Mouse (Mus musculus) hindbrain, embryonic 14.5 days (tissue): ENCODE measurements around the gene Nanos3. TPM values are rescaled to one million over a fixed set of nuclear protein-coding genes. Genes with fewer than 3 reads are reported as not detected.
A peak's percentile ranks its signal among the peaks of the same experiment; 100 is the strongest.

Experiments
- ATAC-seq: fragments of 200-750 bp; cut with Nextera tagmentation; 2 replicates; pipeline ENCODE4 v1.8.0; 2017; ENCODE audit warnings: moderate number of reproducible peaks, mild to moderate bottlenecking, moderate TSS enrichment, moderate library complexity; ENCODE audit not compliant: low FRiP score
- DNase-seq: peaks from one replicate; pipeline ENCODE4 v3.0.0-alpha.2; 2015; ENCODE audit warnings: low spot score
- H3K27ac ChIP-seq: fragments of 300-500 bp; sonication (generic); 2 replicates; pipeline ENCODE4 v1.5.1; 2014; ENCODE audit warnings: mild to moderate bottlenecking, moderate library complexity
- H3K27me3 ChIP-seq: fragments of 300-500 bp; sonication (generic); 2 replicates; pipeline ENCODE4 v1.6.1; 2014; ENCODE audit warnings: mild to moderate bottlenecking, low read length, mixed read lengths; ENCODE audit not compliant: control insufficient read depth, insufficient read depth
- H3K36me3 ChIP-seq: fragments of 300-500 bp; sonication (generic); replicated peaks from 2 replicates; pipeline ENCODE4 v1.6.1; 2014; ENCODE audit not compliant: control insufficient read depth, insufficient read depth
- H3K4me1 ChIP-seq: fragments of 300-500 bp; sonication (generic); replicated peaks from 2 replicates; pipeline ENCODE4 v1.6.1; 2014; ENCODE audit warnings: antibody characterized with exemption, low read length, mixed read lengths; ENCODE audit not compliant: control insufficient read depth, insufficient read depth
- H3K4me2 ChIP-seq: fragments of 300-500 bp; sonication (generic); replicated peaks from 2 replicates; pipeline ENCODE4 v1.6.1; 2014; ENCODE audit warnings: mild to moderate bottlenecking, moderate library complexity
- H3K4me3 ChIP-seq: fragments of 300-500 bp; sonication (generic); replicated peaks from 2 replicates; pipeline ENCODE4 v1.5.1; 2014; ENCODE audit warnings: mild to moderate bottlenecking, low read length
- H3K9ac ChIP-seq: fragments of 300-500 bp; sonication (generic); 2 replicates; pipeline ENCODE4 v1.6.1; 2014
- H3K9me3 ChIP-seq: fragments of 300-500 bp; sonication (generic); 2 replicates; pipeline ENCODE4 v1.6.1; 2016; ENCODE audit warnings: low read length; ENCODE audit not compliant: control insufficient read depth
- WGBS: fragments of 180-500 bp; shearing (Covaris S2); extraction: QIAGEN DNeasy Blood & Tissue Kit; methylation state at CpG from one replicate; pipeline ENCODE4 v1.1.7; 2014; 5-methylcytosine and 5-hydroxymethylcytosine counted together
- polyA plus RNA-seq: library from polyadenylated mRNA; unstranded; fragments of >200 nt; fragmentation: Nextera tagmentation; extraction: Ambion mirVana; gene quantifications from 2 replicates; pipeline ENCODE4 v1.2.1, GENCODE M21; 2014

Gene Nanos3
- polyA plus RNA-seq, 1 experiment from 2014 or later = 10.4 TPM

DNA sequence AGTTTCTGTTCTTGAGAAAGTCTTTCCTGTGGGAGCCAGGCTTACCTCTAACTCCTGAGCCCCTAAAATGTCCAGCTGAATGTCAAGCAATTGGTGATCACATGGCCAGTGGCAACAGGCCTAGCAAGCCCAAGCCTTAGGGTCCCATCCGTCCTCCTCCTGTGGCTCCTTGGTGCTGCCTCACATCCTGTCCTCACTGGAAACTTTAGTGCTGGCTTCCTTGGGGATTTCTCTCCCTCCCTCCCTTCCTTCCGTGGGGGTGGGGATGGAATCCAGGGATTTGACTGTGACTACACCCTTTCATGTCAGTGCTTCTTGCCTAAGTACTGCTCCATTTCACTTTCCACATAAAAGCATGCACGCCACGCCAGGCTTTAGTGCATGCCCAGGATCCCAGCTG, 4.6 kb upstream of the Nanos3 start:
- Histone ChIP-seq H3K4me1 (peaks cover 6% of the 10 kb centered on the region; the same call in 1 of the 2 replicates), H3K9me3 (no peaks in the 10 kb centered on the region), H3K4me3 (no peak overlapping the region), H3K4me2 (no peak overlapping the region), H3K27me3 (no peaks in the 10 kb centered on the region), H3K9ac (no peak overlapping the region), H3K36me3 (no peaks in the 10 kb centered on the region), H3K27ac (no peak overlapping the region)
- DNase-seq (no peak), ATAC-seq (no peak)
- 66% methylated on average over 4 of the region's 4 CpGs for WGBS

GRCm38 (mm10) chr8:84188671-84189070, 3.7 kb upstream of the Nanos3 start:
- Histone ChIP-seq H3K27ac (no peak overlapping the region), H3K9me3 (no peaks in the 10 kb centered on the region), H3K4me3 (no peak overlapping the region), H3K36me3 (no peaks in the 10 kb centered on the region), H3K4me1 (peaks cover 11% of the 10 kb centered on the region; the same call in 1 of the 2 replicates), H3K9ac (no peak overlapping the region), H3K4me2 (no peak overlapping the region), H3K27me3 (no peaks in the 10 kb centered on the region)
- WGBS = 89% methylated on average over 10 of the region's 10 CpGs
- DNase-seq = no peak
- no peak for ATAC-seq

DNA sequence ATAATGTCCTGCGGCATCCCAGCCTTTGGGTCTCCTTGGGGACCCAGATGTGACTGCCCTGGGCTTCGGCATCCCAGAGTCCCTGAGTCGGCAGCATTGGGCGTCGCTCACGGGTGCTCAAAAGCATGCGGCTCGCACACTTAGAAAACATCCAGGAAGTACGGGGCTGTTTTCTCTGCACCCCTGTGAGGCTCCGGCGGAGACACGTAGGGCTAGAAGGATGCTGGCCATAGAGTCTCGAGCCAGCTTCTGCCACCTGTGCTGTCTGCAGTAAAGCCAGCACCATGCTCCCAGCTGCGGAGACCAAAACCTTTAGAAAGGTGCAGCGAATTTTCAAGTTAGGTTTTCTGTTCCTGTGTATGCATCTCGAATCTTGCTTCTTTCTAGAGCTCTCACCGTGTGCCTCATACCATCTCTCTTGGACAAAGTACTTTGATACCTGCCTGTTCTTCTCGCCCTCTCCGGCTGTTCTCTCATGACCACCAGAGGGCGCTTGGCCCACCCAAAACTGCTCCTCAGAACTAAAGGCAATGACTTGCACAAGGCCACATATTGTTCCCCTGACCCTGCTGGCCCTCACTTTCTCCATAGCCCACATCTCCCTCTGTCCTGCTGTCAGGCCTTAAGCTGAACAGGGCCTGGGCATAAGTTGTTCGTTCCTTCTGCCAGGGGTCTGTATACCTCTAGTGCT, 2.2 kb upstream of the Nanos3 start:
- DNase-seq = peak; percentile 47

GRCm38 (mm10) chr8:84186547-84186946, 1.5 kb upstream of the Nanos3 start:
- Histone ChIP-seq H3K9me3 (no peaks in the 10 kb centered on the region), H3K9ac (peak overlapping the region; percentile 32; the same call in 1 of the 2 replicates), H3K4me1 (peaks cover 23% of the 10 kb centered on the region), H3K27me3 (no peaks in the 10 kb centered on the region), H3K36me3 (no peaks in the 10 kb centered on the region), H3K27ac (no peak overlapping the region), H3K4me3 (peak overlapping the region; percentile 22; the same call in 1 of the 2 replicates), H3K4me2 (peak overlapping the region; percentile 59)
- ATAC-seq (no peak), DNase-seq (peak; percentile 83)
- WGBS = 2% methylated on average over 12 of the region's 12 CpGs

More for the DNA sequence above, 2.2 kb upstream of the Nanos3 start:
- Histone ChIP-seq H3K36me3 (no peaks in the 10 kb centered on the region), H3K4me3 (peak overlapping the region; percentile 22; the same call in 1 of the 2 replicates), H3K27me3 (no peaks in the 10 kb centered on the region), H3K4me1 (peaks cover 17% of the 10 kb centered on the region), H3K9me3 (no peaks in the 10 kb centered on the region), H3K9ac (peak overlapping the region; percentile 32; the same call in 1 of the 2 replicates), H3K4me2 (peak overlapping the region; percentile 59), H3K27ac (no peak overlapping the region)
- WGBS = 5% methylated on average over 21 of the region's 21 CpGs
- ATAC-seq = no peak

DNA sequence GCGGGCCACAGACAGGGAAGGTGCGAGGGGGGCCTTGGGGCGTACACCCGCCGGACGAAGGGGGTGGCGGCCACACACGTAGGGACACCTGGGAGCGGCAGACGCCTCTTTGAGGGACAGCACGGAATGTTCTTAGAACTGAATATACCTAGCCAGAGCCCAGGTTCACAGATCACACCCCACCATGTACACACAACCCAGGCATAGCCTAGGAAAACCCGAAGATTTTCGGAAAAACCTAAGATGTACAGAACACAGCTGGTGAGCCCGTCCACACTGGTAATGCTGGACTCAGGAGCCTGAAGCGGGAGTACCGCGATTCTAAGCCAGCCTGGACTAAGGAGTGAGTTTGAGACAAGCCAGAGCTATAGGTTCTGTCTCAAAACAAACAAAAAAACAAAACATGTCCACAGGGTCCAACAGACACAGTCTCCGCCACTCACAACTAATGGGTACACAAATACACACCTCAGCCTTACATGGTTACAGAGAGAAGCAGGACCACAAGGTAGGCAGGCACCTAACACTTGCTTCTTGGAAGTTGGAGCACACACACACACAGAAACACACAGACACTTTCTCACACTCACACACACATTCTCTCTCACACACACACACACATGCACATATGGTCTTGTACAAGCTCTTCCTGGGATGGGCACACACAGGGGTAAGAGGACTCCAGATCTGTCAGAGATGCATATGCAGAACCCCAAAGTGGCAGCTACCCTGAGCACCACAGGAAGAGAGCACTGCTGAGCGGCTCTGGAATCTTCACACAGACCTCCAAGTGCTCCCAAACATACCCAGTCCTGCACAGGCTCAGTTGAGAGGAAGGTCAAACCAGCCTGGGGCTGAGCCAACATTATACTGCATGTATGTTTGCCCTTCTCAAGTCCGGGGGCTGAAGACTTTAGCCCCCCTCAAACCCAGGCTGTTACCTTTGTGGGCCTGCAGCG, 653 bp downstream of the Nanos3 start:
- Histone ChIP-seq H3K9ac (peak overlapping the region; percentile 100), H3K36me3 (no peaks in the 10 kb centered on the region), H3K4me3 (peak overlapping the region; percentile 91), H3K27ac (peak overlapping the region; percentile 97), H3K4me1 (peaks cover 45% of the 10 kb centered on the region), H3K4me2 (peak overlapping the region; percentile 83), H3K27me3 (no peaks in the 10 kb centered on the region), H3K9me3 (no peaks in the 10 kb centered on the region)
- ATAC-seq (peak; percentile 5; the same call in 1 of the 2 replicates), DNase-seq (peak; percentile 41)
- 17% methylated on average over 21 of the region's 21 CpGs for WGBS

GRCm38 (mm10) chr8:84183261-84184084, 1.5 kb downstream of the Nanos3 start:
- H3K4me1 ChIP-seq = peaks cover 54% of the 10 kb centered on the region
- WGBS = 1% methylated on average over 69 of the region's 87 CpGs

DNA sequence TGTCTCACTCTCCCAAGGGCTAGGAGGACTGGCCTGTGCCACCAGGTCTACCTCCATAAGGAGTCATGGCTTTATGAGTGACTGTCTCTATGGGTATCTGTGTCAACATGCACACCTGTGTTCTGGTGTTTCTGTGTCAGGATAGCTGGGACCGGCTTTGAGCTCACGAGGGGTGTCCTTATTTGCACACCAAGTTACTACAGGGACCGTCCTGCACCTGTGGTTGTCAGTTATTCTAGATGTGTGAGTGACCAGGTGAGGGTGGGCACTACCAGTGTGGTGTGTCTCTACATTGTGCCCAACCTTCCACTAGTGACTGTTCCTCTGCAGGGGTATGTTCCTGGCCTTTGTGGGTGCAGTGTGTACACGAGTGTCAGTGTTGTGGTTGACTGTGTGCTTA, 2.2 kb downstream of the Nanos3 start:
- no peaks in the 10 kb centered on the region for H3K9me3 ChIP-seq
- H3K27ac ChIP-seq = peak overlapping the region; percentile 97
- no peaks in the 10 kb centered on the region for H3K27me3 ChIP-seq
- peak overlapping the region; percentile 100 for H3K9ac ChIP-seq
- H3K4me1 ChIP-seq = peaks cover 55% of the 10 kb centered on the region
- peak overlapping the region; percentile 83 for H3K4me2 ChIP-seq
- H3K36me3 ChIP-seq = 0 out of 2 replicates have a peak, but pooled peaks cover 5% of the 10 kb centered on the region
- 46% methylated on average over 4 of the region's 4 CpGs for WGBS
- DNase-seq = no peak
- peak overlapping the region; percentile 91 for H3K4me3 ChIP-seq
- no peak for ATAC-seq

More at GRCm38 (mm10) chr8:84183261-84184084, 1.5 kb downstream of the Nanos3 start:
- Histone ChIP-seq H3K27me3 (no peaks in the 10 kb centered on the region), H3K27ac (peak overlapping the region; percentile 97), H3K9me3 (no peaks in the 10 kb centered on the region), H3K36me3 (0 out of 2 replicates have a peak, but pooled peaks cover 4% of the 10 kb centered on the region), H3K9ac (peak overlapping the region; percentile 100), H3K4me2 (peak overlapping the region; percentile 83), H3K4me3 (peak overlapping the region; percentile 91)
- DNase-seq = peak; percentile 60
- peak; percentile 55 for ATAC-seq

DNA sequence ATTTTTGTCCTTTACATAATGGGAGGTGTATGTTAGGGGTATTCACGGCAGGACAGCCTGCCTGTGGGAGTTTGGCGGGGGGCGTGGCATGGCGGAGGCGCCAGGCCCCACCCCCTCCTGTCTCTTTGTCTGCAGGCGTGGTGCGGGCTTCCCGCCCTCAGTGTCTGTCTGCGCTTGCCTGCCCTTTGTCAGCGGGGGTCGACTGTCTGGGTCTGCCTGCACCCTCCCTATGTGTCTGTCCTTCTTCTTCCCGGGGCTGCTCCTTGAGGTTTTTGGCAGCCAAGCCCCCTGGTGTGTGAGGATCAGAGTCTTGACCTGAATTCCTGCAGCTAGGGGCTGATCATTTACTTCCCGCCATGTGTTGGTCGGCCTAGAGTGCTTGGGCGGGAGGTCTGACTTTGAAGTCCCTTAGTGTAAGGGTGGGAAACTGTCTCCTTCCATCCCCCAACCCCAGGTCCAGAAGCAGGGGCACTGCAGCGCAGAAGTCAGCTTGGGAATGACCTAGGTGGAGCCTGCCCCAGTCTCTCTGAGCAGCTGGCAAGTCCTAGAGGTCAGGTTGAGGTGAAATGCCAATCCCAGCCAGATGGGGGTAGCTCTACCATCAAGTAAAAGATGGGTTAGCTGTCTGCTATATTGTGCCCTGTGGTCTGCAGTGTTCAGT, 4.4 kb downstream of the Nanos3 start:
- under 1% methylated on average over 16 of the region's 16 CpGs for WGBS
- Histone ChIP-seq H3K9ac (peak overlapping the region; percentile 57), H3K4me2 (peak overlapping the region; percentile 83), H3K4me3 (peak overlapping the region; percentile 29), H3K27me3 (no peaks in the 10 kb centered on the region), H3K4me1 (peaks cover 55% of the 10 kb centered on the region), H3K27ac (peak overlapping the region; percentile 81), H3K9me3 (no peaks in the 10 kb centered on the region), H3K36me3 (0 out of 2 replicates have a peak, but pooled peaks cover 5% of the 10 kb centered on the region)
- DNase-seq = peak; percentile 66
- peak; percentile 59 for ATAC-seq
